Mouse (Mus musculus) liver, adult 2 months (tissue): ENCODE results near the gene Hnrnph3.

Source experiments
- CTCF ChIP-seq: fragments of 200-500 bp; IDR thresholded peaks from 2 replicates; pipeline ENCODE4 v1.5.1; 2011; ENCODE audit warnings: low read depth, low read length, control low read depth
- POLR2A ChIP-seq: fragments of 200-500 bp; IDR thresholded peaks from 2 replicates; pipeline ENCODE4 v1.6.1; 2011; ENCODE audit warnings: low read length, control low read depth; ENCODE audit not compliant: insufficient read depth; ENCODE audit errors: extremely low read depth

DNA sequence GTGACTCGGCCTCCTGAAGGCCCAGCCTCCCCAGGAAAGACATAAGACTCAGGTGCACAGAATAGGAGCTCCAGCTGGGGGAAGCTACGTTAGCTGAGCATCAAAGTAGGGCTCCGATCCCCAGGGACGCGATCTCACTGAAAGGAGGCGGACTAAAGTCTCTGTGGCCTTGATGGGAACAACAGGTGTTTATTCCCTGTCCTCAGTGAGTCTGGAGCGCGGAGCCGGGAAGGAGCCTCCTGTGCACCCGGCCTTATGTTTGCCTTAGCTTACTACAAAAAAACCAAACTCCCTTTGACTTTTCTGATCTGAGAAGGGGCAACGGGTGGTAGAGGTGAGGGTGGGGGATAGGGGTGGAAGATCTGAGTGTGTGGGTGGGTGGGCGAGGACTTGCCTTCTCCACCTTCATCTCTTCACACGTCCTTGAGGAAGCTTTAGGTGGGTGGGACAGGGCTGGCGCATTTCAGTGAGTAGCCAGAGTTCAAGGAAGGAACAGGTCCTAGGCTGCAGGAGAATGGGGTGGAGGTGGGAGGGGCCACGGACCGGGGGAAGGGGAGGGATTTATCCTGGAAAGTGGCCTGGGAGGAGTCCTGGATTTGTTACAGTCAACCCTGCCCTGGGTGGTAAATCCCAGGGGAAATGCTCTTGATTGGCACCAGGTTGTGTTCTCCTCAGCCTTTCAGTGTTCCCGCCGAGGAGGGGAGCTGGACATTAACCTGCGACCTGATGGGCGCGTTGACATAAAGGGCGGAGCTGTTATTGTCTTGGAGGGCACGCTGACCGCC, 33.1 kb upstream of the Hnrnph3 start:
- no peak for TF ChIP-seq CTCF
- TF ChIP-seq POLR2A = no peak
